Comparison of ENCODE assay signal across 8 mouse cellular contexts in genomic region chr1:152385693-152386092, GRCm38 (mm10). TPM values are rescaled to one million over a fixed set of nuclear protein-coding genes. Genes with fewer than 3 reads are reported as not detected.
A peak's percentile ranks its signal among the peaks of the same experiment; 100 is the strongest.
DNase-seq lines count a peak whose midpoint lies in the region; ATAC-seq and TF ChIP-seq lines count a peak whose summit lies in the region.
"Not testable (repeated sequence)": the region's sequence is repeated elsewhere in the genome, so short reads cannot be mapped to it uniquely, and the experiment has no call there.

No protein-coding gene starts in this region.

- H3K9ac ChIP-seq in heart, embryonic 12.5 days: peak overlapping the region; percentile 93
- peak overlapping the region; percentile 73 for H3K9ac ChIP-seq in hindbrain, postnatal 0 days (replicated peaks; ENCODE audit: low read length)
- peak overlapping the region; percentile 89 for H3K9ac ChIP-seq in liver, postnatal 0 days (replicated peaks)
- peak overlapping the region; percentile 72 for H3K9ac ChIP-seq in midbrain, embryonic 14.5 days (replicated peaks; ENCODE audit: low read length)
- peak overlapping the region; percentile 96 for H3K9ac ChIP-seq in stomach, embryonic 16.5 days (ENCODE audit: low read length)

- not testable (repeated sequence) for H3K9me3 ChIP-seq in heart, embryonic 12.5 days (replicated peaks); hindbrain, postnatal 0 days (ENCODE audit: low read length); limb, embryonic 10.5 days (replicated peaks); liver, postnatal 0 days (ENCODE audit: low read length); midbrain, embryonic 14.5 days (ENCODE audit: control insufficient read depth, low read length); stomach, embryonic 16.5 days (replicated peaks; ENCODE audit: control insufficient read depth, low read length)

- TF ChIP-seq POLR2A in bone marrow macrophage, adult 2 months (IDR thresholded peaks at IDR 0.05; ENCODE audit: borderline replicate concordance, low read depth, low read length): not testable (repeated sequence)

- TF ChIP-seq CTCF in bone marrow macrophage, adult 2 months (IDR thresholded peaks at IDR 0.05; ENCODE audit: low read depth, low read length); hindbrain, postnatal 0 days (IDR thresholded peaks at IDR 0.05; ENCODE audit: low read depth); liver, postnatal 0 days (IDR thresholded peaks at IDR 0.05; ENCODE audit: low read depth): not testable (repeated sequence)

- TF ChIP-seq EP300 in liver, postnatal 0 days (IDR thresholded peaks at IDR 0.05; ENCODE audit: low read depth): not testable (repeated sequence)

- H3K4me3 ChIP-seq in bone marrow macrophage, adult 2 months (ENCODE audit: insufficient read depth, low read length): peak overlapping the region; percentile 77
- H3K4me3 ChIP-seq in heart, embryonic 12.5 days: peak overlapping the region; percentile 91
- H3K4me3 ChIP-seq in hindbrain, postnatal 0 days (ENCODE audit: low read length): peak overlapping the region; percentile 86
- H3K4me3 ChIP-seq in limb, embryonic 10.5 days: peak overlapping the region; percentile 88
- H3K4me3 ChIP-seq in liver, postnatal 0 days (ENCODE audit: low read depth, low read length): peak overlapping the region; percentile 96
- H3K4me3 ChIP-seq in midbrain, embryonic 14.5 days (replicated peaks; ENCODE audit: low read depth, low read length): peak overlapping the region; percentile 76
- peak overlapping the region; percentile 93 for H3K4me3 ChIP-seq in stomach, embryonic 16.5 days (replicated peaks; ENCODE audit: low read length)

- H3K27ac ChIP-seq in bone marrow macrophage, adult 2 months (ENCODE audit: insufficient read depth, low read depth, low read length); heart, embryonic 12.5 days (ENCODE audit: poor library complexity, severe bottlenecking); hindbrain, postnatal 0 days; midbrain, embryonic 14.5 days (replicated peaks; ENCODE audit: low read depth, low read length); stomach, embryonic 16.5 days (ENCODE audit: low read length): not testable (repeated sequence)
- peak overlapping the region; percentile 89; the same call in 1 of the 2 replicates for H3K27ac ChIP-seq in limb, embryonic 10.5 days
- peak overlapping the region; percentile 66; the same call in 1 of the 2 replicates for H3K27ac ChIP-seq in liver, postnatal 0 days (ENCODE audit: low read depth)

- peaks cover 14% of the 10 kb centered on the region for H3K36me3 ChIP-seq in heart, embryonic 12.5 days
- H3K36me3 ChIP-seq in hindbrain, postnatal 0 days (ENCODE audit: insufficient read depth, low read length); liver, postnatal 0 days (replicated peaks; ENCODE audit: insufficient read depth, low read length); midbrain, embryonic 14.5 days (ENCODE audit: control insufficient read depth, insufficient read depth, low read length); stomach, embryonic 16.5 days (ENCODE audit: control insufficient read depth, insufficient read depth, low read length): not testable (repeated sequence)
- peaks cover 22% of the 10 kb centered on the region for H3K36me3 ChIP-seq in limb, embryonic 10.5 days

- peak overlapping the region; percentile 66 for H3K4me2 ChIP-seq in heart, embryonic 12.5 days
- peak overlapping the region; percentile 58 for H3K4me2 ChIP-seq in hindbrain, postnatal 0 days (ENCODE audit: low read depth, low read length)
- H3K4me2 ChIP-seq in liver, postnatal 0 days (ENCODE audit: low read depth, low read length): peak overlapping the region; percentile 81
- peak overlapping the region; percentile 63 for H3K4me2 ChIP-seq in midbrain, embryonic 14.5 days (ENCODE audit: low read length)
- peak overlapping the region; percentile 79 for H3K4me2 ChIP-seq in stomach, embryonic 16.5 days (ENCODE audit: low read depth, low read length)

- not testable (repeated sequence) for H3K4me1 ChIP-seq in bone marrow macrophage, adult 2 months (ENCODE audit: control insufficient read depth, insufficient read depth, low read length); heart, embryonic 12.5 days (replicated peaks); hindbrain, postnatal 0 days (ENCODE audit: insufficient read depth, low read length); limb, embryonic 10.5 days; liver, postnatal 0 days (ENCODE audit: insufficient read depth); midbrain, embryonic 14.5 days (ENCODE audit: control insufficient read depth, insufficient read depth, low read length); stomach, embryonic 16.5 days (ENCODE audit: control insufficient read depth, insufficient read depth, low read length)

- not testable (repeated sequence) for H3K27me3 ChIP-seq in heart, embryonic 12.5 days (replicated peaks); hindbrain, postnatal 0 days (ENCODE audit: insufficient read depth, low read length); limb, embryonic 10.5 days (ENCODE audit: low read depth, poor library complexity, severe bottlenecking); liver, postnatal 0 days (ENCODE audit: insufficient read depth, low read length); midbrain, embryonic 14.5 days (ENCODE audit: control insufficient read depth, insufficient read depth, low read length); stomach, embryonic 16.5 days (ENCODE audit: control insufficient read depth, insufficient read depth, low read length)

- not testable (repeated sequence) for DNase-seq in hindbrain, postnatal 0 days (ENCODE audit: low spot score); limb, embryonic 10.5 days (ENCODE audit: low spot score); liver, postnatal 0 days; midbrain, embryonic 14.5 days

- WGBS in heart, embryonic 12.5 days: 15% methylated on average over 2 of the region's 4 CpGs
- 24% methylated on average over 2 of the region's 4 CpGs for WGBS in hindbrain, postnatal 0 days
- 41% methylated on average over 2 of the region's 4 CpGs for WGBS in limb, embryonic 10.5 days
- WGBS in liver, postnatal 0 days (ENCODE audit: insufficient replicate concordance): 16% methylated on average over 2 of the region's 4 CpGs
- WGBS in midbrain, embryonic 14.5 days: 31% methylated on average over 2 of the region's 4 CpGs
- 25% methylated on average over 2 of the region's 4 CpGs for WGBS in stomach, embryonic 16.5 days

- ATAC-seq in erythroid progenitor cell, adult 5-6 weeks (replicated peaks; ENCODE audit: low FRiP score, poor library complexity, severe bottlenecking): 0 out of 2 replicates have a peak, but pooled peaks have one; percentile 4
- not testable (repeated sequence) for ATAC-seq in heart, embryonic 12.5 days (ENCODE audit: insufficient number of reproducible peaks, low FRiP score); hindbrain, postnatal 0 days; liver, postnatal 0 days; midbrain, embryonic 14.5 days (ENCODE audit: low FRiP score, low TSS enrichment); stomach, embryonic 16.5 days (ENCODE audit: insufficient read depth, low FRiP score)

RNA-seq across cellular contexts. Expression of gene Tsen15, which starts 0.8 kb away (rescaled TPM):
- polyA plus RNA-seq in bone marrow macrophage, adult 2 months (2012; ENCODE audit: insufficient read depth, insufficient read length, missing spikeins): 20.2 and 20.3 TPM in 2 replicates
- 35.2 and 41.4 TPM in 2 replicates for total RNA-seq in erythroid progenitor cell, adult 5-6 weeks (2015; ENCODE audit: low replicate concordance)
- total RNA-seq in erythroid progenitor cell, adult 5-6 weeks (2017; ENCODE audit: low replicate concordance): 16.1 and 32.6 TPM in 2 replicates
- 64.2 and 64.6 TPM in 2 replicates for polyA plus RNA-seq in heart, embryonic 12.5 days (2016; fragmentation: Nextera tagmentation; extraction: Ambion mirVana)
- total RNA-seq in hindbrain, postnatal 0 days (2014; rRNA removed): 27.1 and 49.8 TPM in 2 replicates
- 49.1 and 50.8 TPM in 2 replicates for polyA plus RNA-seq in hindbrain, postnatal 0 days (2015; fragmentation: Nextera tagmentation; extraction: Ambion mirVana)
- 109 and 121 TPM in 2 replicates for polyA plus RNA-seq in limb, embryonic 10.5 days (2016; fragmentation: Nextera tagmentation; extraction: Ambion mirVana)
- polyA plus RNA-seq in liver, postnatal 0 days (2015; fragmentation: Nextera tagmentation; extraction: Ambion mirVana): 15.5 and 17.1 TPM in 2 replicates
- polyA plus RNA-seq in midbrain, embryonic 14.5 days (2014; fragmentation: Nextera tagmentation; extraction: Ambion mirVana): 31.4 and 36.4 TPM in 2 replicates
- 54.3 and 62.3 TPM in 2 replicates for polyA plus RNA-seq in stomach, embryonic 16.5 days (2015; fragmentation: Nextera tagmentation; extraction: Ambion mirVana)

RNA-seq across cellular contexts. Expression of gene Colgalt2, which starts 13.9 kb away (rescaled TPM):
- not detected in 2 replicates for polyA plus RNA-seq in bone marrow macrophage, adult 2 months (2012; ENCODE audit: insufficient read depth, insufficient read length, missing spikeins)
- total RNA-seq in erythroid progenitor cell, adult 5-6 weeks (2015; ENCODE audit: low replicate concordance): not detected in 2 replicates
- not detected in 2 replicates for total RNA-seq in erythroid progenitor cell, adult 5-6 weeks (2017; ENCODE audit: low replicate concordance)
- polyA plus RNA-seq in heart, embryonic 12.5 days (2016; fragmentation: Nextera tagmentation; extraction: Ambion mirVana): 5.5 TPM in 2 replicates
- 6.6 and 7.0 TPM in 2 replicates for total RNA-seq in hindbrain, postnatal 0 days (2014; rRNA removed)
- 3.4 and 3.7 TPM in 2 replicates for polyA plus RNA-seq in hindbrain, postnatal 0 days (2015; fragmentation: Nextera tagmentation; extraction: Ambion mirVana)
- polyA plus RNA-seq in limb, embryonic 10.5 days (2016; fragmentation: Nextera tagmentation; extraction: Ambion mirVana): 1.0 and 1.4 TPM in 2 replicates
- polyA plus RNA-seq in liver, postnatal 0 days (2015; fragmentation: Nextera tagmentation; extraction: Ambion mirVana): 0.21 and 0.38 TPM in 2 replicates
- 4.0 and 4.2 TPM in 2 replicates for polyA plus RNA-seq in midbrain, embryonic 14.5 days (2014; fragmentation: Nextera tagmentation; extraction: Ambion mirVana)
- 1.0 and 1.5 TPM in 2 replicates for polyA plus RNA-seq in stomach, embryonic 16.5 days (2015; fragmentation: Nextera tagmentation; extraction: Ambion mirVana)
